Mouse (Mus musculus): Measurements from ENCODE around the gene Noct. TPM values are rescaled to one million over a fixed set of nuclear protein-coding genes. Genes with fewer than 3 reads are reported as not detected.
A peak's percentile ranks its signal among the peaks of the same experiment; 100 is the strongest.

Noct gene
- polyA plus RNA-seq, 1 experiment from 2014 or later: 14.8 TPM

GRCm38 (mm10) chr3:51222302-51222701, 1.9 kb upstream of the Noct start:
- no peak for ATAC-seq (ENCODE audit: insufficient number of reproducible peaks, insufficient read depth, low FRiP score, low TSS enrichment, low read depth)
- H3K27me3 ChIP-seq: no peaks in the 10 kb centered on the region
- no peak overlapping the region for H3K4me3 ChIP-seq (replicated peaks)
- no peak overlapping the region for H3K9ac ChIP-seq (replicated peaks)
- no peak overlapping the region for H3K4me2 ChIP-seq
- no peaks in the 10 kb centered on the region for H3K9me3 ChIP-seq
- WGBS: 86% methylated on average over 6 of the region's 6 CpGs
- no peaks in the 10 kb centered on the region for H3K36me3 ChIP-seq
- no peak overlapping the region for H3K27ac ChIP-seq
- peaks cover 22% of the 10 kb centered on the region for H3K4me1 ChIP-seq (replicated peaks)

GRCm38 (mm10) chr3:51222834-51223460, 1.3 kb upstream of the Noct start:
- no peak for ATAC-seq (ENCODE audit: insufficient number of reproducible peaks, insufficient read depth, low FRiP score, low TSS enrichment, low read depth)
- 50% methylated on average over 10 of the region's 10 CpGs for WGBS
- Histone ChIP-seq H3K4me3 (replicated peaks) (no peak overlapping the region), H3K9me3 (no peaks in the 10 kb centered on the region), H3K4me1 (replicated peaks) (peaks cover 22% of the 10 kb centered on the region), H3K4me2 (no peak overlapping the region), H3K27ac (no peak overlapping the region), H3K9ac (replicated peaks) (no peak overlapping the region), H3K27me3 (no peaks in the 10 kb centered on the region), H3K36me3 (no peaks in the 10 kb centered on the region)

- H3K4me3 ChIP-seq (replicated peaks): peak overlapping the region; percentile 75
- 12% methylated on average over 5 of the region's 5 CpGs for WGBS
- H3K27ac ChIP-seq: no peak overlapping the region
- peaks cover 22% of the 10 kb centered on the region for H3K4me1 ChIP-seq (replicated peaks)
- no peaks in the 10 kb centered on the region for H3K36me3 ChIP-seq
- no peaks in the 10 kb centered on the region for H3K27me3 ChIP-seq
- H3K4me2 ChIP-seq: peak overlapping the region; percentile 75
- no peak overlapping the region for H3K9ac ChIP-seq (replicated peaks)
- H3K9me3 ChIP-seq: no peaks in the 10 kb centered on the region
- ATAC-seq (ENCODE audit: insufficient number of reproducible peaks, insufficient read depth, low FRiP score, low TSS enrichment, low read depth): no peak
These were observed 691 bp upstream of the Noct start for GRCm38 (mm10) chr3:51223556-51223955.

GRCm38 (mm10) chr3:51225226-51225750, 1.0 kb downstream of the Noct start:
- H3K4me2 ChIP-seq: peak overlapping the region; percentile 75
- ATAC-seq (ENCODE audit: insufficient number of reproducible peaks, insufficient read depth, low FRiP score, low TSS enrichment, low read depth): 0 out of 2 replicates have a peak, but pooled peaks have one; percentile 2
- peak overlapping the region; percentile 94 for H3K27ac ChIP-seq
- 1% methylated on average over 35 of the region's 39 CpGs for WGBS
- no peaks in the 10 kb centered on the region for H3K9me3 ChIP-seq
- H3K36me3 ChIP-seq: no peaks in the 10 kb centered on the region
- no peaks in the 10 kb centered on the region for H3K27me3 ChIP-seq
- peak overlapping the region; percentile 77 for H3K9ac ChIP-seq (replicated peaks)
- H3K4me1 ChIP-seq (replicated peaks): peaks cover 22% of the 10 kb centered on the region
- peak overlapping the region; percentile 75 for H3K4me3 ChIP-seq (replicated peaks)

- H3K27ac ChIP-seq: no peak overlapping the region
- peak overlapping the region; percentile 75 for H3K4me3 ChIP-seq (replicated peaks)
- no peak for ATAC-seq (ENCODE audit: insufficient number of reproducible peaks, insufficient read depth, low FRiP score, low TSS enrichment, low read depth)
- 93% methylated on average over 10 of the region's 10 CpGs for WGBS
- H3K27me3 ChIP-seq: no peaks in the 10 kb centered on the region
- H3K9me3 ChIP-seq: no peaks in the 10 kb centered on the region
- no peak overlapping the region for H3K9ac ChIP-seq (replicated peaks)
- peaks cover 22% of the 10 kb centered on the region for H3K4me1 ChIP-seq (replicated peaks)
- H3K4me2 ChIP-seq: peak overlapping the region; percentile 75
- H3K36me3 ChIP-seq: no peaks in the 10 kb centered on the region
These were observed 1.7 kb downstream of the Noct start for GRCm38 (mm10) chr3:51225979-51226378.

- Histone ChIP-seq H3K27ac (no peak overlapping the region), H3K4me3 (replicated peaks) (0 out of 2 replicates have a peak overlapping the region, but pooled peaks have one; percentile 75), H3K4me1 (replicated peaks) (peaks cover 22% of the 10 kb centered on the region), H3K4me2 (peak overlapping the region; percentile 75; the same call in 1 of the 2 replicates), H3K36me3 (no peaks in the 10 kb centered on the region), H3K9ac (replicated peaks) (no peak overlapping the region), H3K9me3 (no peaks in the 10 kb centered on the region), H3K27me3 (no peaks in the 10 kb centered on the region)
- ATAC-seq (ENCODE audit: insufficient number of reproducible peaks, insufficient read depth, low FRiP score, low TSS enrichment, low read depth): no peak
- WGBS: 79% methylated on average over 3 of the region's 3 CpGs
These were observed 2.4 kb downstream of the Noct start for GRCm38 (mm10) chr3:51226601-51227000.

- Histone ChIP-seq H3K4me2 (no peak overlapping the region), H3K27me3 (no peaks in the 10 kb centered on the region), H3K9ac (replicated peaks) (no peak overlapping the region), H3K9me3 (no peaks in the 10 kb centered on the region), H3K36me3 (no peaks in the 10 kb centered on the region), H3K27ac (no peak overlapping the region), H3K4me3 (replicated peaks) (no peak overlapping the region), H3K4me1 (replicated peaks) (peaks cover 19% of the 10 kb centered on the region)
- WGBS: 80% methylated on average over 10 of the region's 10 CpGs
- ATAC-seq (ENCODE audit: insufficient number of reproducible peaks, insufficient read depth, low FRiP score, low TSS enrichment, low read depth): no peak
These were observed 4.0 kb downstream of the Noct start for GRCm38 (mm10) chr3:51228038-51228820.

GRCm38 (mm10) chr3:51228821-51229205, 4.6 kb downstream of the Noct start:
- Histone ChIP-seq H3K27me3 (no peaks in the 10 kb centered on the region), H3K4me1 (replicated peaks) (peaks cover 18% of the 10 kb centered on the region), H3K9me3 (no peaks in the 10 kb centered on the region), H3K27ac (0 out of 2 replicates have a peak overlapping the region, but pooled peaks have one; percentile 35), H3K9ac (replicated peaks) (no peak overlapping the region), H3K4me3 (replicated peaks) (no peak overlapping the region), H3K36me3 (no peaks in the 10 kb centered on the region), H3K4me2 (no peak overlapping the region)
- ATAC-seq (ENCODE audit: insufficient number of reproducible peaks, insufficient read depth, low FRiP score, low TSS enrichment, low read depth): no peak
- WGBS: 84% methylated on average over 9 of the region's 9 CpGs

- H3K4me3 ChIP-seq (replicated peaks): no peak overlapping the region
- 88% methylated on average over 3 of the region's 3 CpGs for WGBS
- no peak overlapping the region for H3K4me2 ChIP-seq
These were observed 5.0 kb downstream of the Noct start for GRCm38 (mm10) chr3:51229226-51229625.

GRCm38 (mm10) chr3:51230146-51230835, 6.0 kb downstream of the Noct start:
- WGBS: 92% methylated on average over 6 of the region's 6 CpGs
- no peaks in the 10 kb centered on the region for H3K9me3 ChIP-seq
- H3K4me2 ChIP-seq: no peak overlapping the region
- no peak overlapping the region for H3K27ac ChIP-seq
- H3K36me3 ChIP-seq: no peaks in the 10 kb centered on the region
- H3K27me3 ChIP-seq: no peaks in the 10 kb centered on the region
- no peak overlapping the region for H3K9ac ChIP-seq (replicated peaks)
- H3K4me3 ChIP-seq (replicated peaks): no peak overlapping the region
- H3K4me1 ChIP-seq (replicated peaks): peaks cover 19% of the 10 kb centered on the region
- ATAC-seq (ENCODE audit: insufficient number of reproducible peaks, insufficient read depth, low FRiP score, low TSS enrichment, low read depth): no peak

More at GRCm38 (mm10) chr3:51229226-51229625, 5.0 kb downstream of the Noct start:
- H3K27me3 ChIP-seq: no peaks in the 10 kb centered on the region
- peaks cover 18% of the 10 kb centered on the region for H3K4me1 ChIP-seq (replicated peaks)
- no peak overlapping the region for H3K27ac ChIP-seq
- H3K9ac ChIP-seq (replicated peaks): no peak overlapping the region
- no peaks in the 10 kb centered on the region for H3K9me3 ChIP-seq
- no peak for ATAC-seq (ENCODE audit: insufficient number of reproducible peaks, insufficient read depth, low FRiP score, low TSS enrichment, low read depth)
- H3K36me3 ChIP-seq: no peaks in the 10 kb centered on the region

GRCm38 (mm10) chr3:51230886-51231285, 6.6 kb downstream of the Noct start:
- Histone ChIP-seq H3K4me1 (replicated peaks) (peaks cover 15% of the 10 kb centered on the region), H3K9ac (replicated peaks) (no peak overlapping the region), H3K4me3 (replicated peaks) (no peak overlapping the region), H3K36me3 (no peaks in the 10 kb centered on the region), H3K9me3 (no peaks in the 10 kb centered on the region), H3K4me2 (no peak overlapping the region), H3K27ac (no peak overlapping the region), H3K27me3 (no peaks in the 10 kb centered on the region)
- 74% methylated on average over 5 of the region's 5 CpGs for WGBS
- no peak for ATAC-seq (ENCODE audit: insufficient number of reproducible peaks, insufficient read depth, low FRiP score, low TSS enrichment, low read depth)

Data from limb, embryonic 12.5 days (tissue).